In genomic region chr9:58533322-58533721, GRCm38 (mm10) we compare ENCODE assay signal across 14 mouse cellular contexts. TPM values are rescaled to one million over a fixed set of nuclear protein-coding genes. Genes with fewer than 3 reads are reported as not detected.
"Had no signal": no experiment of that assay in that cellular context is flagged by ENCODE, and none has a peak within 500 bp of the region (broad histone marks: within the 10 kb centered on the region; RNA-seq: fewer than 3 reads in every experiment).

No protein-coding gene starts in this region.

- H3K4me1 ChIP-seq: limb, embryonic 13.5 days; midbrain, embryonic 13.5 days; neural tube, embryonic 15.5 days had no signal

- ATAC-seq: midbrain, embryonic 13.5 days had no signal

- H3K4me3 ChIP-seq: layer of hippocampus, adult 2 months; limb, embryonic 13.5 days; midbrain, embryonic 13.5 days; myocyte; neural tube, embryonic 15.5 days had no signal

- H3K27me3 ChIP-seq: limb, embryonic 13.5 days; midbrain, embryonic 13.5 days; neural tube, embryonic 15.5 days had no signal

- H3K4me2 ChIP-seq: limb, embryonic 13.5 days; midbrain, embryonic 13.5 days; neural tube, embryonic 15.5 days had no signal

- H3K27ac ChIP-seq: kidney, postnatal 0 days; layer of hippocampus, adult 2 months; limb, embryonic 13.5 days; liver, embryonic 14.5 days; midbrain, embryonic 13.5 days; neural tube, embryonic 15.5 days; stomach, postnatal 0 days had no signal

- DNase-seq: kidney, adult 9 months; kidney, postnatal 4 days; left cerebral cortex, postnatal 4 days; lung, adult 18-20 months had no signal

- H3K9ac ChIP-seq: limb, embryonic 13.5 days; liver, embryonic 14.5 days; midbrain, embryonic 13.5 days; neural tube, embryonic 15.5 days had no signal

- H3K9me3 ChIP-seq: limb, embryonic 13.5 days; midbrain, embryonic 13.5 days; neural tube, embryonic 15.5 days had no signal

RNA-seq across cellular contexts. Expression of gene Cd276, which starts 21.9 kb away (rescaled TPM):
- total RNA-seq: megakaryocyte-erythroid progenitor cell, adult 5-6 weeks had no signal

RNA-seq across cellular contexts. Expression of gene Insyn1, which starts 44.9 kb away (rescaled TPM):
- total RNA-seq: megakaryocyte-erythroid progenitor cell, adult 5-6 weeks had no signal
- polyA plus RNA-seq: liver, adult 2 months had no signal
